Mouse (Mus musculus): ENCODE data around the gene Leo1. TPM values are rescaled to one million over a fixed set of nuclear protein-coding genes. Genes with fewer than 3 reads are reported as not detected.

The Leo1 gene
- total and polyA plus RNA-seq, 3 experiments = 43.1 to 60.7 (median 49.9) TPM

GRCm38 (mm10) chr9:75409852-75410378, 31.4 kb upstream of the Leo1 start, which contains the start of gene Mapk6 (continued):
- TF ChIP-seq ELF1 (IDR thresholded peaks at IDR 0.05; ENCODE audit: low read depth, low read length) (peak; percentile 43), ZNF384 (IDR thresholded peaks at IDR 0.05; ENCODE audit: low read depth, low read length) (0 out of 2 replicates have a peak, but pooled peaks have one; percentile 7)

DNA sequence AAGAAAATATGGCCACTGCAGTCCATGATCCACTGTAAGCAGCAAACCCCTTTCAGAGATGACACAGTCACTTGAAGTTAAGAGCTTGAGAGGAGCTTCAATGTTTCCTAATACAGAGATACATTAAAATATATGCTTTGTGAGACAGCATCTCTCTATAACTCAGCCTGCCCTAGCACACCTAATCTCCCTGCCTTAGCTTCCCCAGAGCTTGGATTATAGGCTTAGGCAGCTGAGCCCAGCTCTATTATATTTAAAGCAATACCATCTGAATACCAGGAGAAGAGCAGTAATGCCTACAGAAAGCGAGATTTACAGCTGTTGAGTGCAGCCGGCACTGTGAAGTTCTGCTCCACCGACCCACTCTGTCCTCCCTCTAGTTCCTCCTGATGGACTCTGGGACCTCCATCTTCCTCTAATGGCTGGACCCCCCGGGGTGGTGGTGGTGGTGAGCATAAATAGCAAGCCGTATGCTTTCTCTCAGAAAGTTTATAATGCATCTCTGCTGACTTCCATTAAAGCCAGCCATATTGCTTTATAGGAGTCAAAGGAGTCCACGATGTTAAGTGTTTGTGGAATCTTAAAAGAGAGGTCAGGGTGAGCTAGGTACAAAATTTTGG, 30.3 kb upstream of the Leo1 start:
- in situ Hi-C loops (cut with MboI; ENCODE audit: low pct_ligation_motif_present, low pct_unique_long_range_greater_than_20kb, low sequenced_read_pairs) = no loop called here
- H3K36me3 ChIP-seq (replicated peaks in 1 of 2; ENCODE audit: control insufficient read depth in 1 of 2, insufficient read depth in 1 of 2, low read length in 1 of 2) = peaks cover 0 to 20% of the 10 kb centered on the region in 2 experiments
- peak overlapping the region; percentile 82 for H3K9ac ChIP-seq (ENCODE audit: insufficient read depth, low read depth)

GRCm38 (mm10) chr9:75411584-75411983, 29.7 kb upstream of the Leo1 start:
- H3K4me3 ChIP-seq (replicated peaks in 1 of 3; ENCODE audit: low read depth in 2 of 3, low read length in 2 of 3, poor library complexity in 1 of 3) = no peak overlapping the region
- peak; percentile 66 for TF ChIP-seq JUN (IDR thresholded peaks at IDR 0.05; ENCODE audit: insufficient read depth, low read depth, low read length)
- no peak for TF ChIP-seq ZC3H11A (IDR thresholded peaks at IDR 0.05; ENCODE audit: low read depth, low read length)
- peak; percentile 98 for TF ChIP-seq MEF2A (IDR thresholded peaks at IDR 0.05; ENCODE audit: borderline replicate concordance, low read depth, low read length)
- no peak for TF ChIP-seq NRF1 (IDR thresholded peaks at IDR 0.05; ENCODE audit: low read depth, low read length)
- TF ChIP-seq PAX5 (IDR thresholded peaks at IDR 0.05; ENCODE audit: low read length) = no peak
- peak; percentile 96 for TF ChIP-seq ETS1 (conservative IDR thresholded peaks at IDR 0.05; ENCODE audit: low read depth, low read length)
- peak; percentile 98 for TF ChIP-seq BHLHE40 (IDR thresholded peaks at IDR 0.05; ENCODE audit: low read depth, low read length)
- 0 out of 2 replicates have a peak, but pooled peaks have one; percentile 65 for TF ChIP-seq MAFK (IDR thresholded peaks at IDR 0.05; ENCODE audit: insufficient replicate concordance, low read length)
- TF ChIP-seq GABPA (IDR thresholded peaks at IDR 0.05; ENCODE audit: insufficient replicate concordance, low read depth, low read length) = no peak
- peak; percentile 20; the same call in 1 of the 2 replicates for TF ChIP-seq SIN3A (IDR thresholded peaks at IDR 0.05; ENCODE audit: low read length)
- peak; percentile 47; the same call in 1 of the 2 replicates for TF ChIP-seq TCF12 (IDR thresholded peaks at IDR 0.05; ENCODE audit: low read depth, low read length)
- TF ChIP-seq IRF4 (IDR thresholded peaks at IDR 0.05; ENCODE audit: low read depth, low read length) = peak; percentile 71
- TF ChIP-seq ZMIZ1 (IDR thresholded peaks at IDR 0.05; ENCODE audit: low read depth, low read length) = no peak
- TF ChIP-seq RAD21 (IDR thresholded peaks at IDR 0.05; ENCODE audit: low read depth, low read length) = no peak
- TF ChIP-seq ELF1 (IDR thresholded peaks at IDR 0.05; ENCODE audit: low read depth, low read length) = peak; percentile 69
- no peak for TF ChIP-seq RCOR1 (conservative IDR thresholded peaks at IDR 0.05; ENCODE audit: low read depth, low read length)
- TF ChIP-seq POLR2AphosphoS2 (IDR thresholded peaks at IDR 0.05; ENCODE audit: low read depth, low read length) = no peak
- TF ChIP-seq CTCF (conservative IDR thresholded peaks at IDR 0.05 in 1 of 2, IDR thresholded peaks at IDR 0.05 in 1 of 2; ENCODE audit: low read depth in 2 of 2, low read length in 2 of 2) = no peak
- no peak for TF ChIP-seq HCFC1 (IDR thresholded peaks at IDR 0.05; ENCODE audit: low read depth, low read length)
- TF ChIP-seq MYC (IDR thresholded peaks at IDR 0.05; ENCODE audit: low read depth, low read length) = 0 out of 2 replicates have a peak, but pooled peaks have one; percentile 28
- peak; percentile 51; the same call in 1 of the 2 replicates for TF ChIP-seq CHD2 (IDR thresholded peaks at IDR 0.05; ENCODE audit: low read length)
- TF ChIP-seq E2F4 (IDR thresholded peaks at IDR 0.05; ENCODE audit: insufficient replicate concordance, low read depth, low read length) = 0 out of 2 replicates have a peak, but pooled peaks have one; percentile 25
- peak; percentile 77 for TF ChIP-seq EP300 (IDR thresholded peaks at IDR 0.05; ENCODE audit: low read length)
- DNase-seq (ENCODE audit: extremely low read depth) = peak; percentile 84
- H3K79me2 ChIP-seq (replicated peaks; ENCODE audit: control insufficient read depth, extremely low read depth, insufficient read depth, poor library complexity, severe bottlenecking) = peaks cover 22% of the 10 kb centered on the region
- H3K4me2 ChIP-seq (ENCODE audit: insufficient read depth, low read depth, poor library complexity, severe bottlenecking) = peak overlapping the region; percentile 94; the same call in 1 of the 2 replicates
- dilution Hi-C loops (cut with MboI; ENCODE audit: extremely low pct_ligation_motif_present, extremely low pct_unique_long_range_greater_than_20kb, low sequenced_read_pairs) (no loop called here), in situ Hi-C loops (cut with MboI; ENCODE audit: low pct_ligation_motif_present, low pct_unique_long_range_greater_than_20kb, low sequenced_read_pairs) (no loop called here)
- H3K4me1 ChIP-seq (ENCODE audit: control insufficient read depth in 1 of 2, insufficient read depth in 2 of 2) = peaks cover 12 to 56% of the 10 kb centered on the region in 2 experiments
- no peak overlapping the region for H3K9ac ChIP-seq (ENCODE audit: insufficient read depth, low read depth)
- no peak overlapping the region for H3K27ac ChIP-seq (ENCODE audit: insufficient read depth, low read depth)
- peaks cover 0 to 20% of the 10 kb centered on the region in 2 experiments for H3K36me3 ChIP-seq (replicated peaks in 1 of 2; ENCODE audit: control insufficient read depth in 1 of 2, insufficient read depth in 1 of 2, low read length in 1 of 2)
- no peaks in the 10 kb centered on the region for H3K9me3 ChIP-seq (replicated peaks; ENCODE audit: low read length)
- H3K27me3 ChIP-seq (replicated peaks) = no peaks in the 10 kb centered on the region

More for the DNA sequence above, 30.3 kb upstream of the Leo1 start:
- H3K4me1 ChIP-seq (ENCODE audit: control insufficient read depth in 1 of 2, insufficient read depth in 2 of 2) = peaks cover 12 to 62% of the 10 kb centered on the region in 2 experiments
- H3K4me2 ChIP-seq (ENCODE audit: insufficient read depth, low read depth, poor library complexity, severe bottlenecking) = peak overlapping the region; percentile 94
- H3K4me3 ChIP-seq (replicated peaks in 1 of 3; ENCODE audit: low read depth in 2 of 3, low read length in 2 of 3, poor library complexity in 1 of 3) = peak overlapping the region in 2 of 3 experiments; percentile 61 to 88
- H3K27me3 ChIP-seq (replicated peaks) = no peaks in the 10 kb centered on the region
- H3K9me3 ChIP-seq (replicated peaks; ENCODE audit: low read length) = no peaks in the 10 kb centered on the region
- DNase-seq (ENCODE audit: extremely low read depth) = peak; percentile 45
- TF ChIP-seq E2F4 (IDR thresholded peaks at IDR 0.05; ENCODE audit: insufficient replicate concordance, low read depth, low read length) = no peak
- TF ChIP-seq MXI1 (IDR thresholded peaks at IDR 0.05; ENCODE audit: low read depth, low read length) = no peak
- TF ChIP-seq SIN3A (IDR thresholded peaks at IDR 0.05; ENCODE audit: low read length) = no peak; the same call in 1 of the 2 replicates
- TF ChIP-seq MAX (IDR thresholded peaks at IDR 0.05; ENCODE audit: low read length) = no peak
- TF ChIP-seq MYC (IDR thresholded peaks at IDR 0.05; ENCODE audit: low read depth, low read length) = no peak
- no peak; the same call in 1 of the 2 replicates for TF ChIP-seq TCF12 (IDR thresholded peaks at IDR 0.05; ENCODE audit: low read depth, low read length)
- TF ChIP-seq BHLHE40 (IDR thresholded peaks at IDR 0.05; ENCODE audit: low read depth, low read length) = 0 out of 2 replicates have a peak, but pooled peaks have one; percentile 29
- no peak for TF ChIP-seq USF1 (IDR thresholded peaks at IDR 0.05; ENCODE audit: low read depth, low read length)
- peak; percentile 34; the same call in 1 of the 2 replicates for TF ChIP-seq POLR2A (IDR thresholded peaks at IDR 0.05; ENCODE audit: low read depth, low read length)
- H3K79me2 ChIP-seq (replicated peaks; ENCODE audit: control insufficient read depth, extremely low read depth, insufficient read depth, poor library complexity, severe bottlenecking) = peaks cover 28% of the 10 kb centered on the region
- H3K27ac ChIP-seq (ENCODE audit: insufficient read depth, low read depth) = peak overlapping the region; percentile 66; the same call in 1 of the 2 replicates
- dilution Hi-C loops (cut with MboI; ENCODE audit: extremely low pct_ligation_motif_present, extremely low pct_unique_long_range_greater_than_20kb, low sequenced_read_pairs) = no loop called here
